Mouse (Mus musculus) bone marrow macrophage, adult 2 months (primary cell): ENCODE measurements around the gene Mtor.

Experiments
- CTCF ChIP-seq: IDR thresholded peaks from 2 replicates; pipeline ENCODE4 v1.5.1; 2012; ENCODE audit warnings: low read depth, mild to moderate bottlenecking, low read length, moderate library complexity
- POLR2A ChIP-seq: IDR thresholded peaks from 2 replicates; pipeline ENCODE4 v1.6.1; 2012; ENCODE audit warnings: mild to moderate bottlenecking, low read depth, low read length, borderline replicate concordance

GRCm38 (mm10) chr4:148591171-148591630 lies 142.8 kb downstream of the Mtor start, which contains the start of gene Srm:
- TF ChIP-seq CTCF, result no peak
- no peak for TF ChIP-seq POLR2A
